Mouse (Mus musculus) 3T3-L1 (cell line): ENCODE measurements around the gene Fam129b.

Experiments used
- DNase-seq: peaks from one replicate; pipeline ENCODE4 v3.0.0-alpha.2; 2015; ENCODE audit warnings: low read depth, low spot score

Fam129b gene

DNA sequence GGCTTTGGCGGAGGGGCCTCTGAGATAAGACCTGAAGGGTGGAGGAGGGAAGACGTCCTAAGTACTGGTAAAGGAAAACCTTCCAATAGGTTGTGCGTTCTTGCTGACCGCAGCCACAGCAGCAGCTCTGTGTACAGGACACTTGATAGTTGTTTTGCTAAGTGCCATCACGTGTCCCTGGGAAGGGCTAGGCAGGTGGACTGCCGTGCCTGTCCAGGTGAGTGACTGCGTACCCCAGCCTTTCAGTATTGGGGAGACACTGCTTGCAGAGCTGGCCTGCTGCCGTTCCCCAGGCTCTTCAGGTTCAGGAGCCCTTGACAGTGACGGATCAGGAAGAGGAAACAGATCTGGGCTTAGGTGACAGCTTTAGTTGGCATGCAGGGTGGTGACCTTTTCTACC is 15.4 kb downstream of the Fam129b start:
- DNase-seq: no peak

DNA sequence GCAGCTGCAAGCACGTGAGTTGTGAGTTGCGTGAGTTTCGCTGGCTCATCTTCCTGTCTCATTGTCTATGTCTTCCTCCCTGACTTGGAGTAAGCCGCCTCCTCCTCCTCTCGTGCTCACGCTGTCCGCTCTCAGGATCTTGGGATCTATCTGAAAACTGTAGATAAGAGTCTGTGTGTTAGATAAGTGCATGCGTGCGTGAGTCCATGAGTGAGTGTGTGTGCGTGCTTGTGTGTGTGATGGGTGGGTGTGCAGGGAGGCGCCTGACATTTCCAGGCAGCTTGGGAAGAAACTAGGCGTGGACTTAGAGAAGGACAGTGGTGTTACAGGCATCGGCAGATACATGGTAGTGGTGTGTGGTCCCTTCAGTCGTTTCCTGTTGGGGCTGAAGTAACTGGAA is 16.6 kb downstream of the Fam129b start:
- no peak for DNase-seq

- no peak for DNase-seq
Observed at GRCm38 (mm10) chr2:32894097-32894496, 18.2 kb downstream of the Fam129b start.

DNA sequence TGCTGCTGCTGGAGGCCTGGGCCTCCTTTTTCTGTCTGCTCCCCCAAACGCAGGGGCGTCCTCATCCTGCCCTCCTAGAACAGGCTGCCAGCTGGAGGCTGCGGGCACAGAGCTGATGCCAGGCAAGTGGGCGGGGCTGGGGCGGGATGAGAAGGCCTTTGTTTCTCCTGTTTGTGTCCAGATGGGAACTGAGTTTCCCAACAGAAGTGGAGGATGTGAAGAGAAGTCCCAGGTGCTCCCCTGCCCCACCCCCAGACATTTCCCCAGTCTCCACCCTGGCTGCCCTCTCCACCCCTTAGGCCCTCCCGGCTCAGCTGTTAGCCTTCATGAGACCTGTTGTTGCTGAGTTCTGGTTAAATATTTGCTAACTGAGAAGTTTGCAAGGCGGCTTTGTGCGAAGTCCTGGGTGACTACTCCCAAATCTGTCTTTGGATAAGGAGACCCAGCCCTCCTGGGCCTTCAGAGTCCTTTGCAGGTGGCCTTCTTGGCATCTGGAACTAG is 19.7 kb downstream of the Fam129b start:
- no peak for DNase-seq

- peak; percentile 74 for DNase-seq
Observed at GRCm38 (mm10) chr2:32896507-32897147, 20.7 kb downstream of the Fam129b start.

- DNase-seq: no peak
Observed at GRCm38 (mm10) chr2:32898983-32899382, 23.1 kb downstream of the Fam129b start.

- DNase-seq: no peak
Observed at GRCm38 (mm10) chr2:32902126-32902525, 26.2 kb downstream of the Fam129b start.

GRCm38 (mm10) chr2:32903470-32903869 is 27.6 kb downstream of the Fam129b start:
- no peak for DNase-seq

DNA sequence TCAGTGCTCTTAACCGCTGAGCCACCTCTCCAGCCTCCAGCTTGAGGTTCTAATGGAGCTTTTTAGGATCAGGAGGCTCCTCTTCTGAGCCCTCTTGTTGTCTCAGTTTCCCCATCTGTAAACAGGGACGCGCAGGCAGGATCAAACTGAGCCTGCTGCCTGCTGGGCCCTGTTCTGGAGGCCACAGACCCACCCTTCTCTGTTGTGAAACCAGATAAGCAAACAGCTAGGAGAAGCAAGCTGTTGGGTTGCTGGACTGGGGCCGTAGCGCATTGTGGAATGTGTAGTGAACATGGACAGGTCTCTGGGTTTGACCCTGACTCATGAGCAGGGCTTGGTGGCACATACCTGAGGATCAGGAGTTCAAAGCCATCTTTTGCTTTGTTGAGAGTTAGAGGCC is 28.7 kb downstream of the Fam129b start:
- DNase-seq: no peak

DNA sequence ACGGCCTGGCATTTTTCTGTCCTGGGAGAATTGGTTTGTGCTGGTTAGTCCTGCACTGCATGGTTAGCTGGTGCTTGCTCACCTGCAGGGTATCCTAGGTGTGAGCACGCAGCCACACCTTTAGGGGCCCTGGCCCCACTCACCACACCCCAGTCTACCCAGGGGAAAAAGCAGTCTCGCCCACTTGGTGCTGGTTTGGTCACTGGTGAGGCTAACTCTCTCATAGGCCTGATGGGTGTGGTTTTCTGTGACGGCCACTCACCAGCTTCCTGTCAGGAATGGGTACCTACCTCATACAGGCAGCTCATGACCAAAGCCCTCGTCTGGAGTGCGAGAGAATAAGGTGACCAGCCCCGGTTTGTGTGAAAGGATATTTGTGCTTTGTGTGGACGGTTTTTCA is 29.4 kb downstream of the Fam129b start:
- no peak for DNase-seq

GRCm38 (mm10) chr2:32907442-32907841 is 31.5 kb downstream of the Fam129b start:
- DNase-seq: no peak

GRCm38 (mm10) chr2:32908272-32908671 is 32.4 kb downstream of the Fam129b start:
- no peak for DNase-seq

DNA sequence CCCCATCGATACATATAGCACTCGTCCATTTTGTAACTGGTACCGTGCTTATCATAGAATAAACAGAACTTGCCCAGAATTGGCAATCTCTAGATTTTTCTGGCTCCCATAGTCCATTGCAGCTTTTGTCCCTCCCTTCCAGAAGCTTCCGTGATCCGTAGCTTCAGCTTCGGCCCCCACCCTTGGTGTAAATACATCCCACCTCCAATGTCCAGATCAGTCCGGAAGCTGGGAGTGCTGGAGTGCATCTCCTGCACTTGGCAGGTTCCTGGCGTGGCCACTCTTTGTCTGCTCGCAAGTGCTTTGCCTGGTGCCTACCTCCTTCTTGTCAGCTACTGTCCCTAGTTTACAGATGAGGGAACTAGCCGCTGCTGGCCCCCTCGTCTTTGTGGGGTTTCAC is 32.9 kb downstream of the Fam129b start:
- DNase-seq: no peak

DNA sequence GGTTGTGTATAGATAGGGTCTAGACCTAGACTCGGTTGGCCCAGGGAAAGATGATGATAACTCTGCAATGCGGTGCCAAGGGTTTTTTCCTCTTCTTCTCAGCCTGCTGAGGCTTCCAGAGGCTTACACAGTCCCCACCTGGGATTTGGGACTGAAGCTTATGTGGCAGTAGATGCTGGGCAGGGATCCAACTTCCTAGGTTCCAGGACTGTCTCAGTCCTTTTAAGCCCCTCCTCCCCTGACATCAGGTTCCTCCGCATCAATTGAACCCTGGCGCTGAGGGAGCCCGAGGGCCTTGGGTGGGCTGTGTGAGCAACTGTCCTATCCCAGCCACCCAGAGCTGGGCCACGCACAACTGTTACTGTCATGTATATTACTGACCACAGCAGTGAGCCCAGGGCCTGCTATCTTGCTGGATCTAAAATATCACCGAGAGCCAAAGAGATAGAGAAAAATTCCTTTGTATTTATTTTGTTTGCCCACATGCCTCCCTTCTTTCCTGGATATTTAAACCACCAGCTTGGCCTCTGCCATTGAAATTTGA is 35.8 kb downstream of the Fam129b start:
- no peak for DNase-seq

DNA sequence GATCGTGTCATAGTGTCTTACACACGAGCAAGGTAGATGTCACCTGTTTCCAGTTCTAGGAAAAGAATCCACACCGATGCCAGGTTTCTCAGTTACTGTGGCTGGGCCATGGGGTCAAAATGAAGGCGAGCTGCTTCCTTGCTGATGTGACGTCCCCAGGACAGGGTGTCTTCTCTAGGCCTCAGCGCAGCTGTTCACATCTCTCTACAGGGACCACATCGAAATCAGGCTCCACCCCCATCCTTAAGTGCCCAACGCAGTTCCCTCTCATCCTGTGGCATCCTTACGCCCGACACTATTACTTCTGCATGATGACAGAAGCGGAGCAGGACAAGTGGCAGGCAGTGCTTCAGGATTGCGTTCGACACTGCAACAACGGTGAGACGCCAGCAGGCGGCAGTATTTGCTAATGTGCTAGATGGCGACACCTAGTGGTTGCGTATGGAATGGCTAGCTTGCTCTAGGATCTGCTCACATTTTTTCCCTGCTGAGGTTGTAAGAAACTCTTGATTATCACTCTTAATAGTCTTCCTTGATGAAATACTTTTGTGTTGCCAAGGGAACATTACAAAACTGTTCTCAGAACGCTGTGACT is 36.4 kb downstream of the Fam129b start:
- DNase-seq: peak; percentile 97

GRCm38 (mm10) chr2:32914362-32914761 is 38.4 kb downstream of the Fam129b start:
- peak; percentile 63 for DNase-seq

GRCm38 (mm10) chr2:32914896-32915295 is 39.0 kb downstream of the Fam129b start:
- peak; percentile 84 for DNase-seq

GRCm38 (mm10) chr2:32917526-32917925 is 41.6 kb downstream of the Fam129b start:
- peak; percentile 96 for DNase-seq

DNA sequence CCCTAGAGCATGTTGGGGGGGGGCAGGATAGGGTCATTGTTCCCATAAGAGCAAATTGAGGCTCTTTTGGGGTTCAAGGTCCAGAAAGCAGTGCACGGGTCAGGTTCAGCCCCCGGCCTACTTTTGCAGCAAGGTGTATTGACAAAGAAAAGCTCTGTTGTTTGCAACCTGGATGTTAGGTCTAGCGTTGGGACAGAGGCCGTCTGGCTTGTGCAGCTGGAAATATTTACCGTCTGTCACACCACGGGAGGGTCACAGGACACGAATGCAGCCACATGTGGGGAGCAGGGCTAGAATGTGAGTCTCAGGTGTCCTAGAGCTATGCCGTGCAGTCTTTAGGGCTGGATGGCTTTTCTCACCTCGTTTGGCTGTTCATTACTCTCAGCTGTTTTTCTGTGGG is 42.5 kb downstream of the Fam129b start:
- DNase-seq: no peak

GRCm38 (mm10) chr2:32921235-32921634 is 45.3 kb downstream of the Fam129b start:
- DNase-seq: no peak

DNA sequence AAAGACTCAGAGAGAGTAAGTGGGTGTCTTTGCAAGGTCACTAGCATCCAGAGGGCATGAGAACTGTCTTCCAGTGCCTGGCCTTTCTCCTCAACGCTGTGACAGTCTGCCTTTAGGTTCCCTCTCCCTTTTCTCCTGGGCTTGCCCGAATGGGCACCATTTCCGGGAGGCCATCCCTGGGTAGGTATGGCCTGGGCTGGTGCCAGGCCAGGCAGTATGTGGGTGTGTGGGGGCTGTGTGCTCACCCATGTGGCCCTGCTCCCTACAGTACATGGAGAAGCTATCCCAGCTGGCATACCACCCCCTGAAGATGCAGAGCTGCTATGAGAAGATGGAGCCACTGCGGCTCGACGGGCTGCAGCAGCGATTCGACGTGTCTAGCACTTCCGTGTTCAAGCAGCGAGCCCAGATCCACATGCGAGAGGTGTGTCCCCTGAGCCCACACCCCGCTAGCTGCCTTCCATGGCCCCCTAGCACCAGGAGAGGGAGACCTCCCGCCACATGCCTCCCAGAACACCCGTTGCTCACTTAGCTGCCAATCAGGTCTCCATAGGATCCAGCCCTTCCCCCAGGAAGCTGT is 46.0 kb downstream of the Fam129b start:
- no peak for DNase-seq

DNA sequence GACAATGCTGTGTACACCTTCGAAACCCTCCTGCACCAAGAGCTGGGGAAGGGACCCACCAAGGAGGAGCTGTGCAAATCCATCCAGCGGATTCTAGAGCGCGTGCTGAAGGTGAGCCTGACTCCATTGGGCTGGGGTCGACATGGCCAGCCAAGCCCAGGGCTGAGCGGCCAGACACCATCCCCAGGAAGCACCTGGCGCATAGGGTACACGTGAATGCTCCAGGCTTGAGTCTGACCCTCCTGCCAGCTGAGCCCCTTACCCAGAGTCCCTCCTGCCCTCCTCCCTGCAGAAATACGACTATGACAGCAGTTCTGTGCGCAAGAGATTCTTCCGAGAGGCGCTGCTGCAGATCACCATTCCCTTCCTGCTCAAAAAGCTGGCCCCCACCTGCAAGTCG is 46.6 kb downstream of the Fam129b start:
- DNase-seq: no peak
